Mouse (Mus musculus): ENCODE measurements around the gene Elmod3. TPM values are rescaled to one million over a fixed set of nuclear protein-coding genes. Genes with fewer than 3 reads are reported as not detected.

Gene Elmod3
- total and polyA plus RNA-seq, 3 experiments = 4.2 to 9.0 (median 7.1) TPM

- DNase-seq (ENCODE audit: extremely low read depth) = peak; percentile 73
- no peak overlapping the region for H3K27ac ChIP-seq (ENCODE audit: insufficient read depth, low read depth)
- in situ Hi-C loops (cut with MboI; ENCODE audit: low pct_ligation_motif_present, low pct_unique_long_range_greater_than_20kb, low sequenced_read_pairs) (loop anchor here (5.0 kb wide), 1 partner anchor 34 kb away; no protein-coding TSS in a partner anchor), dilution Hi-C loops (cut with MboI; ENCODE audit: extremely low pct_ligation_motif_present, extremely low pct_unique_long_range_greater_than_20kb, low sequenced_read_pairs) (no loop called here)
- no peaks in the 10 kb centered on the region for H3K27me3 ChIP-seq (replicated peaks)
- peaks cover 9 to 32% of the 10 kb centered on the region in 2 experiments for H3K4me1 ChIP-seq (ENCODE audit: control insufficient read depth in 1 of 2, insufficient read depth in 2 of 2)
- peak overlapping the region; percentile 47 to 69 (median 56) for H3K4me3 ChIP-seq (replicated peaks in 1 of 3; ENCODE audit: low read depth in 2 of 3, low read length in 2 of 3, poor library complexity in 1 of 3)
- H3K79me2 ChIP-seq (replicated peaks; ENCODE audit: control insufficient read depth, extremely low read depth, insufficient read depth, poor library complexity, severe bottlenecking) = no peaks in the 10 kb centered on the region
- no peak for TF ChIP-seq USF2 (conservative IDR thresholded peaks at IDR 0.05; ENCODE audit: low read depth, low read length)
- TF ChIP-seq HCFC1 (IDR thresholded peaks at IDR 0.05; ENCODE audit: low read depth, low read length) = peak; percentile 65
- TF ChIP-seq EP300 (IDR thresholded peaks at IDR 0.05; ENCODE audit: low read length) = no peak
- no peak for TF ChIP-seq PAX5 (IDR thresholded peaks at IDR 0.05; ENCODE audit: low read length)
- TF ChIP-seq RAD21 (IDR thresholded peaks at IDR 0.05; ENCODE audit: low read depth, low read length) = peak; percentile 84
- TF ChIP-seq USF1 (IDR thresholded peaks at IDR 0.05; ENCODE audit: low read depth, low read length) = no peak
- TF ChIP-seq BHLHE40 (IDR thresholded peaks at IDR 0.05; ENCODE audit: low read depth, low read length) = no peak
- TF ChIP-seq CTCF (conservative IDR thresholded peaks at IDR 0.05 in 1 of 2, IDR thresholded peaks at IDR 0.05 in 1 of 2; ENCODE audit: low read depth in 2 of 2, low read length in 2 of 2) = peak; percentile 73 to 92
- TF ChIP-seq MAX (IDR thresholded peaks at IDR 0.05; ENCODE audit: low read length) = no peak
- no peak for TF ChIP-seq E2F4 (IDR thresholded peaks at IDR 0.05; ENCODE audit: insufficient replicate concordance, low read depth, low read length)
- TF ChIP-seq CHD1 (IDR thresholded peaks at IDR 0.05; ENCODE audit: low read depth, low read length) = no peak
- TF ChIP-seq SIN3A (IDR thresholded peaks at IDR 0.05; ENCODE audit: low read length) = no peak; the same call in 1 of the 2 replicates
- TF ChIP-seq NRF1 (IDR thresholded peaks at IDR 0.05; ENCODE audit: low read depth, low read length) = no peak
- no peak for TF ChIP-seq IRF4 (IDR thresholded peaks at IDR 0.05; ENCODE audit: low read depth, low read length)
- TF ChIP-seq NELFE (IDR thresholded peaks at IDR 0.05; ENCODE audit: low read depth, low read length) = peak; percentile 61
- no peak for TF ChIP-seq ZKSCAN1 (IDR thresholded peaks at IDR 0.05; ENCODE audit: borderline replicate concordance, low read depth, low read length)
- TF ChIP-seq MEF2A (IDR thresholded peaks at IDR 0.05; ENCODE audit: borderline replicate concordance, low read depth, low read length) = no peak
- no peak for TF ChIP-seq MXI1 (IDR thresholded peaks at IDR 0.05; ENCODE audit: low read depth, low read length)
- peak; percentile 51 for TF ChIP-seq SMC3 (IDR thresholded peaks at IDR 0.05; ENCODE audit: low read depth, low read length)
- peak; percentile 53; the same call in 1 of the 2 replicates for TF ChIP-seq POLR2A (IDR thresholded peaks at IDR 0.05; ENCODE audit: low read depth, low read length)
- no peak for TF ChIP-seq TBP (conservative IDR thresholded peaks at IDR 0.05; ENCODE audit: low read depth, low read length)
- TF ChIP-seq MYC (IDR thresholded peaks at IDR 0.05; ENCODE audit: low read depth, low read length) = peak; percentile 62
- TF ChIP-seq TCF12 (IDR thresholded peaks at IDR 0.05; ENCODE audit: low read depth, low read length) = 0 out of 2 replicates have a peak, but pooled peaks have one; percentile 5
- no peak for TF ChIP-seq KAT2A (IDR thresholded peaks at IDR 0.05; ENCODE audit: insufficient replicate concordance, low read length)
- TF ChIP-seq ELF1 (IDR thresholded peaks at IDR 0.05; ENCODE audit: low read depth, low read length) = peak; percentile 85
- peak; percentile 57; the same call in 1 of the 2 replicates for TF ChIP-seq CHD2 (IDR thresholded peaks at IDR 0.05; ENCODE audit: low read length)
- peak overlapping the region; percentile 39; the same call in 1 of the 2 replicates for H3K9ac ChIP-seq (ENCODE audit: insufficient read depth, low read depth)
- H3K36me3 ChIP-seq (replicated peaks in 1 of 2; ENCODE audit: control insufficient read depth in 1 of 2, insufficient read depth in 1 of 2, low read length in 1 of 2) = peaks cover 0 to 7% of the 10 kb centered on the region in 2 experiments
- H3K4me2 ChIP-seq (ENCODE audit: insufficient read depth, low read depth, poor library complexity, severe bottlenecking) = peak overlapping the region; percentile 32
- H3K9me3 ChIP-seq (replicated peaks; ENCODE audit: low read length) = no peaks in the 10 kb centered on the region
Observed at GRCm38 (mm10) chr6:72635760-72636431, 37.7 kb upstream of the Elmod3 start.
